ENCODE assay signal across 5 mouse cellular contexts in genomic region chr10:88772965-88773364, GRCm38 (mm10). TPM values are rescaled to one million over a fixed set of nuclear protein-coding genes. Genes with fewer than 3 reads are reported as not detected.
DNase-seq lines count a peak whose midpoint lies in the region; ATAC-seq and TF ChIP-seq lines count a peak whose summit lies in the region.
"Not testable (repeated sequence)": the region's sequence is repeated elsewhere in the genome, so short reads cannot be mapped to it uniquely, and the experiment has no call there.

No protein-coding gene starts in this region.

- ATAC-seq in frontal cortex, adult (ENCODE audit: low TSS enrichment): peak; percentile 75

- not testable (repeated sequence) for H3K79me2 ChIP-seq in myocyte (ENCODE audit: control insufficient read depth, insufficient read depth)

- peaks cover 41% of the 10 kb centered on the region for H3K36me3 ChIP-seq in myocyte (ENCODE audit: control insufficient read depth, insufficient read depth)

- H3K27me3 ChIP-seq in myocyte (ENCODE audit: control insufficient read depth, insufficient read depth, insufficient read length): not testable (repeated sequence)

- H3ac ChIP-seq in myocyte (ENCODE audit: control insufficient read depth, insufficient read length): not testable (repeated sequence)

- not testable (repeated sequence) for TF ChIP-seq POLR2A in myocyte (IDR thresholded peaks at IDR 0.05; ENCODE audit: insufficient read length, low read depth)

- H3K4me2 ChIP-seq in myocyte (ENCODE audit: low read depth): peak overlapping the region; percentile 45

- DNase-seq in brain, adult 2 months (ENCODE audit: low read depth, low spot score): peak; percentile 39
- DNase-seq in cerebellum, postnatal 10 days: peak; percentile 15 to 23
- peak; percentile 16 for DNase-seq in telencephalon, adult 2 months (ENCODE audit: low read depth, low spot score)

- H3K4me3 ChIP-seq in myocyte: not testable (repeated sequence)

RNA-seq across cellular contexts. Expression of gene Arl1, which starts 42.3 kb away (rescaled TPM):
- polyA plus RNA-seq in myocyte (2012; fragmentation: generic; extraction: Trizol): 69.5 TPM

RNA-seq across cellular contexts. Expression of gene Utp20, which starts 53.6 kb away (rescaled TPM):
- 11.5 TPM for polyA plus RNA-seq in myocyte (2012; fragmentation: generic; extraction: Trizol)
